Mouse (Mus musculus): Measurements from ENCODE around the gene Cp.

DNA sequence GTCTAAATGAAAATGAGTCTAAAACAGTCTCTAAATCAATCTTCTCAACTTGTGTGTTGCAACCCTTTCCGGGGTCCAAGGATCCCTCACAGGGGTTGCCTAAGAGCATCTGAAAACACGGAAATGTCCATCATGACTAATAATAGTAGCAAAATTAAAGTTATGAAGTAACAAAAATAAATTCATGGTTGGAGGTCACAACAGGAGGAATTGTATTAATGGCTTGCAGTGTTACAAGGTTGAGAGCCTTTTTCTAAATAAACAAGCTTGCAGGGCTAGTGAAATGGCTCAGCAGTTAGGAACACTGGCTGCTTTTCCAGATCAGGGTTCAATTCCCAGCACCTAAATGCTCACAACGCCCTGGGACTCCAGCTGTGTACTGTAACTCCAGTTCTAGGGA lies 33.2 kb downstream of the Cp start:
- TF ChIP-seq CTCF (IDR thresholded peaks at IDR 0.05; ENCODE audit: borderline replicate concordance, insufficient read depth, low read depth, low read length) (no peak), POLR2A (IDR thresholded peaks at IDR 0.05; ENCODE audit: borderline replicate concordance, insufficient read depth, low read length) (no peak)

Measured in cerebellum, adult 2 months (tissue).